In the genomic region with DNA sequence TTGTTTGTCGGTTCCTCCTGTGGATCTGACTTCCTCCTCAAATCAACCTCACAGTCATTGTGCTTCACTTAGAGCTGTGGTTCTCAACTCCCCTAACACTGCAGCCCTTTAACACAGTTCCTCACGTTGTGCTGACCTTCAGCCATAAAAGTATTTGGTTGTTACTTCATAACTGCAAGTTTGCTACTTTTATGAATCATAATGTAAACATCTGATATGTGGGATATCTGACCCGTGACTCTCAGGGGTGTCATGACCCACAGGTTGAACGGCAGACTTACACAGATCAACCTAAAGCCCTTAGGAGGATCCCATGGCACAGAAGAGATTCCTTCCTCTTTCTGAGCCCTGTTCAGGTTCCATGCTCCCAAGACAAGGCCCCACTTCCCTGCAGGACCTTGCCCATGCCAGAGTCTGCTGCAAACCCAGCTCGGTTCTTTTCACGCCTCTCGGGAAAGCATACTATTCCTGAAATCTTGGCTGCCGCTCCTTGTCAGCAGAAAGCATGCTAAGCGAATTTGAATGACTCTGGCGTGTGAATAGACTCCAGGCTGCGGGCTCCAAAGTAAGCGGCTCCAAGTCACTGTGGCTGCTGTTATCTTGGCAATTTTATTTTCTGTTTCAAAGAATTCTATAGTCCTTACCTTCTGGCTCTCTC, we compare ENCODE assay signal across 10 mouse cellular contexts.
A peak's percentile ranks its signal among the peaks of the same experiment; 100 is the strongest.
DNase-seq lines count a peak whose midpoint lies in the region; ATAC-seq lines count a peak whose summit lies in the region.
"Had no signal": no experiment of that assay in that cellular context is flagged by ENCODE, and none has a peak within 500 bp of the region (broad histone marks: within the 10 kb centered on the region; RNA-seq: fewer than 3 reads in every experiment).

No protein-coding gene starts in this region.

- H3K36me3 ChIP-seq in hindbrain, embryonic 14.5 days (replicated peaks; ENCODE audit: control insufficient read depth, insufficient read depth) = no peaks in the 10 kb centered on the region
- H3K36me3 ChIP-seq in hindbrain, embryonic 12.5 days = no peaks in the 10 kb centered on the region
- H3K36me3 ChIP-seq in midbrain, embryonic 16.5 days (ENCODE audit: control insufficient read depth, insufficient read depth, low read length) = no peaks in the 10 kb centered on the region

- peak overlapping the region; percentile 38; the same call in 1 of the 2 replicates for H3K27ac ChIP-seq in hindbrain, embryonic 14.5 days
- H3K27ac ChIP-seq in hindbrain, embryonic 12.5 days = no peak overlapping the region
- H3K27ac ChIP-seq in midbrain, embryonic 16.5 days (ENCODE audit: low read length) = 0 out of 2 replicates have a peak overlapping the region, but pooled peaks have one; percentile 35

- H3K4me2 ChIP-seq in hindbrain, embryonic 14.5 days (replicated peaks) = no peak overlapping the region
- H3K4me2 ChIP-seq in hindbrain, embryonic 12.5 days (replicated peaks) = no peak overlapping the region
- H3K4me2 ChIP-seq in midbrain, embryonic 16.5 days (ENCODE audit: low read length) = no peak overlapping the region

- H3K9ac ChIP-seq in hindbrain, embryonic 14.5 days = no peak overlapping the region
- no peak overlapping the region for H3K9ac ChIP-seq in hindbrain, embryonic 12.5 days
- no peak overlapping the region for H3K9ac ChIP-seq in midbrain, embryonic 16.5 days (ENCODE audit: low read depth, low read length)

- 40% methylated on average over 12 of the region's 12 CpGs for whole genome bisulfite sequencing in hindbrain, embryonic 14.5 days
- WGBS in hindbrain, embryonic 12.5 days = 50% methylated on average over 12 of the region's 12 CpGs
- WGBS in midbrain, embryonic 16.5 days = 31% methylated on average over 12 of the region's 12 CpGs

- no peak overlapping the region for H3K4me3 ChIP-seq in hindbrain, embryonic 14.5 days (replicated peaks; ENCODE audit: low read length)
- H3K4me3 ChIP-seq in hindbrain, embryonic 12.5 days = no peak overlapping the region
- no peak overlapping the region for H3K4me3 ChIP-seq in midbrain, embryonic 16.5 days (ENCODE audit: low read depth, low read length)

- peak; percentile 51; the same call in 1 of the 2 replicates for ATAC-seq in hindbrain, embryonic 14.5 days (ENCODE audit: low FRiP score)
- no peak for ATAC-seq in hindbrain, embryonic 12.5 days (ENCODE audit: low FRiP score)
- peak; percentile 46; the same call in 1 of the 2 replicates for ATAC-seq in midbrain, embryonic 16.5 days

- DNase-seq in hindbrain, embryonic 14.5 days (ENCODE audit: low spot score) = peak; percentile 27
- peak; percentile 48 for DNase-seq in Muller cell, postnatal 12 days (ENCODE audit: inconsistent ontology term)
- peak; percentile 19 to 37 for DNase-seq in frontal cortex, postnatal 14 days (ENCODE audit: low spot score in 2 of 2)
- DNase-seq in heart, adult 8-10 months (ENCODE audit: low spot score) = no peak
- DNase-seq in adrenal gland, postnatal 10 days = no peak
- DNase-seq in gastrocnemius, postnatal 25 days = no peak
- DNase-seq: adrenal gland, postnatal 14 days; thymus, postnatal 14 days had no signal

- H3K9me3 ChIP-seq in hindbrain, embryonic 14.5 days (ENCODE audit: control insufficient read depth, low read length) = no peaks in the 10 kb centered on the region
- no peaks in the 10 kb centered on the region for H3K9me3 ChIP-seq in hindbrain, embryonic 12.5 days (replicated peaks)
- H3K9me3 ChIP-seq in midbrain, embryonic 16.5 days (replicated peaks; ENCODE audit: control insufficient read depth, low read length, poor library complexity, severe bottlenecking) = no peaks in the 10 kb centered on the region

- H3K27me3 ChIP-seq in hindbrain, embryonic 14.5 days (ENCODE audit: control insufficient read depth, insufficient read depth, low read length) = no peaks in the 10 kb centered on the region
- no peaks in the 10 kb centered on the region for H3K27me3 ChIP-seq in hindbrain, embryonic 12.5 days
- no peaks in the 10 kb centered on the region for H3K27me3 ChIP-seq in midbrain, embryonic 16.5 days (ENCODE audit: control insufficient read depth, insufficient read depth, low read depth, low read length)

- peaks cover 8% of the 10 kb centered on the region; the same call in 1 of the 2 replicates for H3K4me1 ChIP-seq in hindbrain, embryonic 14.5 days (replicated peaks; ENCODE audit: control insufficient read depth, insufficient read depth, low read length)
- H3K4me1 ChIP-seq in hindbrain, embryonic 12.5 days = no peaks in the 10 kb centered on the region
- H3K4me1 ChIP-seq in midbrain, embryonic 16.5 days (ENCODE audit: control insufficient read depth, insufficient read depth, low read length) = peaks cover 8% of the 10 kb centered on the region

Comparison
In these comparisons a context has a peak if more than half of its experiments do, and no peak if none do; other contexts are left out.
1. DNase-seq: peak in hindbrain, embryonic 14.5 days (single experiment), Muller cell, postnatal 12 days (single experiment) and frontal cortex, postnatal 14 days (2 of 2); none in heart, adult 8-10 months (single experiment), adrenal gland, postnatal 10 days (single experiment) and gastrocnemius, postnatal 25 days (single experiment).